Mouse (Mus musculus) cerebellum, adult 18-20 months (tissue): ENCODE data around the gene Lep.

Experiments
- DNase-seq, 2 experiments: peaks; one replicate each; pipeline ENCODE4 v3.0.0; 2021

The Lep gene

GRCm38 (mm10) chr6:29049926-29050325, 10.1 kb upstream of the Lep start:
- DNase-seq, result no peak

- no peak for DNase-seq
Observed at GRCm38 (mm10) chr6:29052188-29052587, 7.8 kb upstream of the Lep start.

DNA sequence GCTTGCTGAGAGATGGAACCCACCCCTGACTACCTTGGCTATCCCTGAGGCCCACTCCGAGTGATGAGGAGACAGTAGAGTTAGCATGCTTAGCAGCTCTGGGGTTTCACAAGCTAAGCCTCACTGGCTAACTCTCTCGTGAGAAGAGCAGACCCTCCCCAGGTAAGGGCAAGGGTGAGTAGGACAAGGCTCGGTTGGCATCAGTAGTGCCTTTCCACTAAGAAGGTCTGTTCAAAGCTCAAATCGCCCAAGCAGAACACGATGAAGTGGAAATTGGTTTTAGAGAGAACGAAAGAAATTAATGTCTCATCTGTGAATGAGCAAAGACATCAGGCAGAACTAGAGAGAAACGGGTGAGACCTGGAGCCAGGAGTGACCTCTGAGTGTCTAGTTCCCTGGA, 6.8 kb upstream of the Lep start:
- DNase-seq, result no peak

GRCm38 (mm10) chr6:29056377-29056776, 3.6 kb upstream of the Lep start:
- DNase-seq, result no peak

DNA sequence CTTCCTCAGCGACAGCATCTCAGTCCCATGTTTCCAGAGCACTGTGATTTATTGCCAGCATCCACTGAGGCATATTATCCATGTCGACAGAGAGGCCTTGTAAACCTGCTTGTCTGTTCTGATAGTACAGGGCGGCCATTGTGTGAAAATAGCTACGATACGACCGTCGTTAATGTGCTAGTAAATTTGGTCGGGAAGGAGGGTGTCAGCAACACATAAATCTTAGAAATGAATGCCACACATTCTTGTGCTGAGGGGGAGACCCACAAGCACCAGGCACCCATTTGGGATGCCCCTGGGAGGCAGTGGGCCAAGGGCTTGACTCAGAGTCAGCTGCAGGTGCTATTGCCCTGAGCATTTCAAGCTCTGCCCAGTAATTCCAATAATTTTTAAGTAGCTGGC, 6.4 kb downstream of the Lep start:
- no peak for DNase-seq

DNA sequence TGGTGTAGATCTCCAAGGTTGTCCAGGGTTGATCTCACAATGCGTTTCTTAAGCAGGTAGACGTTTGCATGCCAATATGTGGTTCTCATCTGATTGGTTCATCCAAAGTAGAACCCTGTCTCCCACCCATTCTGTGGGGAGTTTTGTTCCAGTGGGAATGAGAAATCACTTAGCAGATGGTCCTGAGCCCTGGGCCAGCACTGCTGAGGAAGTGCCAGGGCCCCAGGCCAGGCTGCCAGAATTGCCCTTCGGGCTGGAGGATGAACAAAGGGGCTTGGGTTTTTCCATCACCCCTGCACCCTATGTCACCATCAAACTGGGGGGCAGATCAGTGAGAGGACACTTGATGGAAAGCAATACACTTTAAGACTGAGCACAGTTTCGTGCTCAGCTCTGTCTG, 12.2 kb downstream of the Lep start:
- peak; percentile 60 to 71 for DNase-seq

DNA sequence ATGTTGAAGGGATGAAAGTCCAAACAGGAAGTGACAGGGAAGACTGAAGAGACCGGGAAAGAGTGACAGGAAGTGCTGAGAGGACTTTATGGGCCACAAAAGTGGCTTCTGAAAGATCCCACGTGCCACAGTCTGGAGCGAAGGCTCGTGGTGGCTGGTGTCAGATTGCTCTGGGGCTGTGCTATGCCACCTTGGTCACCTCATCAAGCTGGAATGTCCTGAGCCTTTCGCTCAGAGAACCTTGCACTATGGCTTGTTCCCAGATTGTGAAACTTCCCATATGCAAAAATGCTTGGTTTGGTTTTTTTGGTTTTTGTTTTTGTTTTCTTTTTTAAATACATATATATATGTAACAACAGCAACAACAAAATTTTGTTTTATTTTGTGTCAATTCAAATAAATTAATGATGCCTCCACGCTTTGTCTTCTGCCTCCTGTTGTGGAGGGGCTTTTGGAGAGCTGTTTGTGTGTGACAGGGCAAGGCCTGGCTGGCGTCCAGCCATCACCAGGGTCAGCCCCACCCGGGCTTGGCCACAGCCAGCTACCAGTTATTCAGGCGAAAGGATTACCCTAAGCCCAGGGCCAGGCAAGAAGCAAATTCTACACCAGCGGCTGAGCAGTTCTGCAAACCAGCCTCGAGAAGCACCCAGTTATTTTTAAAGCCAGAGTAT, 13.6 kb downstream of the Lep start:
- DNase-seq, result peak; percentile 25 to 56

- peak; percentile 17 to 18 for DNase-seq
Observed at GRCm38 (mm10) chr6:29074133-29074469, 14.1 kb downstream of the Lep start.

DNA sequence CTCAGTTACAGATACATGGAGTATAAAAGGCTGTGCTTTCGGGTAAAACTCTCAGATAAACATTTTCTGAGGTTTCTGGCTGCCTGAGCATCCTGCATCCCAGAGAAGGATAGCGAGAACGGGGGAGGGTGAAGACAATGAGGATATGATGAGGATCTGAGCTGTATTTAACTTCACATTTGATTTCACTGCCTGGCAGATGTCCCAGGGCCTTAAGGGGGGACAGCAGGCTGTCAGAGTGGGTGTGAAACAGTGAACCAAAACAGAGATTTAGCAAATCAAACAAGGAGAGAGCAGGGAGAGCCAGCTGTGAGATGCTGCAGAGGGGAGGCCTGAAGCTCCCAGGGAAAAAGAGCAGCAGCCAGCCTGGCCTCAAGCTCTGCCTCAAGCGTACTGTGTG, 19.3 kb downstream of the Lep start:
- no peak for DNase-seq

DNA sequence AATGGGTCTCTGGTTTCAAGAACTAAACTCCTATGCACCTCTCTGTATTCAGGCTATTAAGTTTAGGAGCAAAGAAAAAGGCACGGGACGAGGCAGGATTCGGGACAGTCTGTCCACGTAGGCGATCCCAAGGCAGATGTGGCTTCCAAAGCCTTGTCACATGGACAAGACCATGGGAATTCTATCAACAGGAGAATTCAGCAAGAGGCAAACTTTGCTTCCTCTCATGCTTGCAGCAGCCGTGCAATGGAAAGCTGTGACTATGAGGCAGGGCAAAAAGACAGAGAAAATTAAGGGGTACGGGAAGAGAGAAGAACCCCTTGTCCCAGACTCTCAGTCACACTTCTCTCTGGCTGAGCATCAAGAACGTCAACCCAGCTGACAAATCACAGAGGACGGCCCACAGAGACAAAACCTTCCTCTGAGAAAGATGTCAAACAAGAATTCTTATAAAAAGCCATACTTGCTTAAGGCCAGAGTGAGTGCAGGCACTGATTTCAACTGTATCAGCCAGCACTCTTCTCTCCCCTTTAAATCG, 21.9 kb downstream of the Lep start:
- no peak for DNase-seq

DNA sequence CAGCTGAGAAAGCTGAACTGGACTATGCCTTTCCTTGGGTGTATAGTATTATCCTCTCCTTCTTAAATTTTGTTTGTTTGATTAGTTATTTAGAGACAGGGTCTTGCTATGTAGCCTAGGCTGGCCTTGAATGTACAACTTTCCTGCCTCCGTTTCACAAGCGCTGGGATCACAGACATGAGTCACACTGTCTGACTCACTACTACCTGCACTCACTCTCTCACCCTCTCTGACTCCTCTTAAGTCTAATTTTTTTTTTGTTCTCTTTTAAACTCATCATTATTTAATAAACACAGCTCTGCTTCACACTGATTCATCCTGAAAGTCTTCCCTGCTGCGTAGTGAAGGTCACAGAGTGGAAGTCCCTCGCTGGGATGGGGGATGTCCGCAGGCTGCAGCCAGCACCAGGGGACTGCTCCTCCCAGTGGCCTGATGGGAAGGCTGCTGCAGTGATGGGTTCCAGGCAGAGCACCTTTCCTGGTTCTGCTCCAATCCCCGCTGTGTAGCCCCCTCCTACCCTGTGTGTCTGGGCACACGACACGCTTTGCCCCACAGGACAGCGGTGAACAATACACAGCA, 22.8 kb downstream of the Lep start:
- no peak for DNase-seq

DNA sequence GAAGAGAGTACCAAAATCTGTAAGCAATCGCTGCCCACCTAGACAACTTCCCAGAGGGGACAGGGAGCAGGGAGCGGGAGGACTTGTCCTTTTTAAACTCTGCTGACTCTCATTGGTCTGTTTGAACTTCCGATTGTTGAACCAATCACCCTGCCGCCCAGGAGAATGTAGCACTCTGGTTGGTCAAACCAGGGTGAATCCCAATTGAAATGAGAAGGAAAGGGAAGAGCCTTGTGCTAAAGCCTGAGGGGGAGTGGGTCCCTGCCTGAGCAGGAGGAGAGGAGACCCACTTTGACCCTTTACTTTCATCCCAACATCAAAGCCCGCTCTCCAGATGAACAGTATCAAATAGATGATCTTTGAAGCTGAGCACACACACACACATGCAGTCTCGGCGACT, 24.4 kb downstream of the Lep start:
- DNase-seq, result no peak

GRCm38 (mm10) chr6:29087921-29088709, 28.1 kb downstream of the Lep start:
- DNase-seq, result no peak

GRCm38 (mm10) chr6:29092234-29092633, 32.2 kb downstream of the Lep start:
- DNase-seq, result no peak

- no peak for DNase-seq
Observed at GRCm38 (mm10) chr6:29092904-29093303, 32.9 kb downstream of the Lep start.

- DNase-seq, result no peak
Observed at GRCm38 (mm10) chr6:29099536-29100170, 39.6 kb downstream of the Lep start.

DNA sequence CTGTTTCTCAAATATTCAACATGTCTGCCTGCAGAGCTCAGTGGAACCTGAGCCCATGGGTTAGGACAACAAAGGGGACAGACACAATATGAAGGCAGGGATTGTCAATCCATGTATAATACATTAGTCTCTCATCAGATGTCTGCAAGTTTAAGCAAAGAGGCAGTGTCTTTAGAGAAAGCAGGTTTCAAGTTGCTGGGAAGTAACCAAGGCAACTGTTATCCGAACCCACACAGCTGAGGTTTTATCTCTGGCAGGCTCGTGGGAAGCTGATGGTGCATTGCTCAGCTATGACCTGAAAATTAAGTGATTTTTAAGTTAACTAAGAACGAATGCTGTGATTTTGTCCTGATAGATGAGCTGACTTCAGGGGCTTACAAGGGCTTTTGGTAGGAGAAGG, 40.4 kb downstream of the Lep start:
- no peak for DNase-seq

GRCm38 (mm10) chr6:29101248-29101864, 41.3 kb downstream of the Lep start:
- DNase-seq, result no peak

- no peak for DNase-seq
Observed at GRCm38 (mm10) chr6:29108376-29108775, 48.4 kb downstream of the Lep start.

DNA sequence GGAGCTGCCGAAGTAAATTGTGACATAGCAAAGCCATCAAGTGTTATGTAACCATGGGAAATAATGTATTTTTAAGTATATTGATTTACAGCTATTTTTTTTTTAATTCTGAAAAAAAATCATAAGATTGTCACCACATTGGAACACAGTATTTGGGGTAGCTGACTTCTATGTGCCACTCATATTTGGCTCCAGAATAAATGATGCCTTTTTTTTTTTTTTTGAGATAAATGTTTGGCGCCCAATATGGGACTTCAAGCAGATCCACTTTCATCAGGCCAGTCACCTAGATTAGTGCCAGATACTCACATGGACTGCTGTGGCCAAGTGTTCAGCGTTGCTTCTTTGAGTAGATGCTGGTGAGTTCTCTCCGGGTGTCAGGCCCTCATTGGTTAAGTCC, 51.5 kb downstream of the Lep start:
- DNase-seq, result no peak

DNA sequence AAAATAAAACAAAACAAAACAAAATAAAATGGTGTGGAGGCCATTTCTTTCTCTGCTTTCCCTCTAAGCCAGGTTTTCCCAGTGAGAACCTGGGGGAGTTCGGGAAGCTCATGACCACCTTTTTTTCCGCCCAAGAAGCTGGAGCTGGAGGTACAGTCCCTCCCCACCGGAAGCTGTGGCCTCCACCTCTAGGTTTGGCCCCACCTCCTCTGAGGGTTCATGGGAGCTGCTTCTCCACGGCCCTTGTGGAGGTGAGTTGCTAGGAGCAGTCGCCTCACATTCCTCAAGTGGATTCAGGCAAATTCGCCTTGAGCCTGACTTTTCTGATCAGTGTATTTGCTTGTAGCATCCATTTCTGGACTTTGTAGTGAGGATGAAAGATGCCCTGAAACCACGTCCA, 55.7 kb downstream of the Lep start:
- DNase-seq, result no peak

DNA sequence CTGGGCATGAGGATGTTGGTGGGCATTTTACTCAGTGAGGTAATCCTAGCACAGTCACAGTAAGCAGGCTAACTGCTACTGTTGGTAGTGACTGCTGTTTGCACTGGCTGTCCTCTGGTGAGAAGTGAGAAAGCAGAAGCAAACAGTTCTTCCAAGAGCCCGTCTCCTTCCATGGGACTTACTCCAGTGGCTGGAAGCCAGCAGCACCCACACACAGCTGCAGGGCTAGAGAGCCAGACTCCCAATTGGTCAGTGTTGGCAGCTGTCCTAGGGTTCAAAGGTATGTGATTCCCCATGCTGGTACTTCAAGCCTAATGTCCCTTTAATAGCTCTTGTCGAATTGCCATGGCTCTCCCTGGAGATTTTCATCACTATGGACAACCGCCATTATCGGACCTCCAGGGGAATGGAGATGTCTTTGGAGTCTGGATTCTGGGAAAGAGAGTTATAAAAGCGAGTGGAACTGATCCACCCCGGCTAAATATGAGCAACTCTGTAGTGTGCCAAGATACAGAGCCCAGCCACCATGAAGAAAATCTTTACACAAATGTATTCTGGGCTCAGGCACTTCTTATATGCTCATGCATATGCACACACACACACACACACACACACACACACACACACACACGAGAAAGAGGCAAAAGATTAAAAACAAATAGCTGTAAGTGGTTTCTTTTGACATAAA, 57.5 kb downstream of the Lep start:
- no peak for DNase-seq

DNA sequence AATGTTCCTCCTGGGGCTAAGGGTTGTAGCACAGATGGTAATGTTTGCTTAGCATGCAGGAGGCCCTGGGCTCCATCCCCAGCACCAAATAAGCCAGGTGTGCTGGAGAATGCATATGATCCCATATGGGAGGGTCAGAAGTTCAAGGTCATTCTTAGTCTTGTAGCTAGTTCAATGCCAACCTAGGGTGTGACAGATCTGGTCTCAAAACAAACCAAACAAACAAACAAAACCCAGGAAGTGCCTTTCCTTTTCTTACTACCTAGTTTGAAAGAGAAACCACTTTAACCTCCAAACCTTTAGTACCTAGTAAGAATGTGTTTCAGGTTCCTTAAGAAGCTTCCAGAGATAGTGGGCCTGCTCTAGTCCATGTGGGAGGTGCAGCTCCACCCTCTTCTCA, 58.2 kb downstream of the Lep start:
- DNase-seq, result no peak
